Mouse (Mus musculus) liver, embryonic 11.5 days (tissue): ENCODE results near the gene Bglap. TPM values are rescaled to one million over a fixed set of nuclear protein-coding genes. Genes with fewer than 3 reads are reported as not detected.
"Not testable (repeated sequence)": the region's sequence is repeated elsewhere in the genome, so short reads cannot be mapped to it uniquely, and the experiment has no call there.

Source experiments
- ATAC-seq: fragments of 200-750 bp; cut with Nextera tagmentation; replicated peaks from 2 replicates; pipeline ENCODE4 v1.8.0; 2017; ENCODE audit warnings: moderate number of reproducible peaks, mild to moderate bottlenecking, moderate TSS enrichment, moderate library complexity; ENCODE audit not compliant: low FRiP score
- DNase-seq: peaks from one replicate; pipeline ENCODE4 v3.0.0-alpha.2; 2017; ENCODE audit warnings: low spot score
- H3K27ac ChIP-seq: fragments of 300-500 bp; sonication (generic); 2 replicates; pipeline ENCODE4 v1.5.1; 2014; ENCODE audit warnings: mild to moderate bottlenecking, low read depth, low read length, control low read depth
- H3K27me3 ChIP-seq: fragments of 300-500 bp; sonication (generic); replicated peaks from 2 replicates; pipeline ENCODE4 v1.6.1; 2014; ENCODE audit warnings: low read length, mixed read lengths; ENCODE audit not compliant: control insufficient read depth, insufficient read depth
- H3K36me3 ChIP-seq: fragments of 300-500 bp; sonication (generic); 2 replicates; pipeline ENCODE4 v1.6.1; 2014; ENCODE audit warnings: mild to moderate bottlenecking, low read length, moderate library complexity, mixed read lengths; ENCODE audit not compliant: control insufficient read depth, insufficient read depth
- H3K4me1 ChIP-seq: fragments of 300-500 bp; sonication (generic); replicated peaks from 2 replicates; pipeline ENCODE4 v1.6.1; 2014; ENCODE audit warnings: low read length, mixed read lengths; ENCODE audit not compliant: control insufficient read depth, insufficient read depth
- H3K4me2 ChIP-seq: fragments of 300-500 bp; sonication (generic); 2 replicates; pipeline ENCODE4 v1.6.1; 2014; ENCODE audit warnings: mild to moderate bottlenecking, control low read depth, moderate library complexity
- H3K4me3 ChIP-seq: fragments of 300-500 bp; sonication (generic); 2 replicates; pipeline ENCODE4 v1.5.1; 2014; ENCODE audit warnings: low read depth, low read length, control low read depth
- H3K9ac ChIP-seq: fragments of 300-500 bp; sonication (generic); 2 replicates; pipeline ENCODE4 v1.6.1; 2014; ENCODE audit warnings: low read depth, low read length, control low read depth
- H3K9me3 ChIP-seq: fragments of 300-500 bp; sonication (generic); 2 replicates; pipeline ENCODE4 v1.6.1; 2016; ENCODE audit warnings: low read length, inconsistent platforms, mixed read lengths; ENCODE audit not compliant: control insufficient read depth
- WGBS: fragments of 180-500 bp; shearing (Covaris S2); extraction: QIAGEN DNeasy Blood & Tissue Kit; methylation state at CpG from one replicate; pipeline ENCODE4 v1.1.7; 2014; 5-methylcytosine and 5-hydroxymethylcytosine counted together
- polyA plus RNA-seq: library from polyadenylated mRNA; unstranded; fragments of >200 nt; fragmentation: Nextera tagmentation; extraction: Ambion mirVana; gene quantifications from 2 replicates; pipeline ENCODE4 v1.2.1, GENCODE M21; 2014

The Bglap gene
- polyA plus RNA-seq, 1 experiment from 2014 or later: not detected

DNA sequence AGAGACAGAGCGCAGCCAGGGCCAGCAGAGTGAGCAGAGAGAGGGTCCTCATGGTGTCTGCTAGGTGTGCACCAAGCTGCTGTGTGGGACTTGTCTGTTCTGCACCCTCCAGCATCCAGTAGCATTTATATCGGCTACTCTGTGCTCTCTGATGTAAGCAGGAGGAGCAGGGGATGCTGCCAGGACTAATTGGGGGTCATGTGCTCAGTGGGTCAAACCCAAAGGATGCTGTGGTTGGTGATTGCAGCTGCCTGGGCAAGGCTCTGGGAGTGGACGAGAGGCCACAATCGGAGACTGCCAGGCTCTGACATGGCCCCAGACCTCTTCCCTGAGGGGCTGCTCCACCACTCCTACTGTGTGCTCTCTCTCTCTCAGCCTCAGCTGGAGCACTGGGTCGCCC is 5.7 kb downstream of the Bglap start, which contains the start of gene Bglap2:
Gene Bglap2 (minus strand): TSS at position 101 of the 400 bp plus-strand sequence.
- not testable (repeated sequence) for H3K27me3 ChIP-seq, ATAC-seq, H3K9me3 ChIP-seq, H3K4me2 ChIP-seq, H3K4me1 ChIP-seq, H3K27ac ChIP-seq, H3K9ac ChIP-seq, H3K4me3 ChIP-seq, DNase-seq, H3K36me3 ChIP-seq
- WGBS: 72% methylated on average over 4 of the region's 5 CpGs

DNA sequence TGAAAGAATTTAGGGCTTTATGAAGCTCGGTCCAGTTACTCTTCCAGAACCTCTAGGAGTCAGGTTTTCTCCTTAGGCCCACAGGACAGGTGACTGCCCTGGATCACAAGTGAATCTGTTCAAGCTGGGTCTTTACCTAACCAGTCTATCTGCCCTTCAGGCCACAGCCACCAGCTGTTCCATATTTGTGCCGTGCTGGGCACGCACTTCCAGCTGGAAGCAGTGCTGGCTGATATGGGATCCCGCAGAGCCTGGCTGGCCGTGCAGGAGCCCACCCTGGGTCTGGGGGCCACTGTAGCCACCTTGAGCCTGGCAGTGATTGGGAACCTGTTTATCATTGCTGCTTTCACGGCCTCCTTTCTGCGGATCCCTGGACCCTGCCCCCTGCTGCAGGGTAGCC is 7.6 kb downstream of the Bglap start:
- peak overlapping the region; percentile 31; the same call in 1 of the 2 replicates for H3K4me2 ChIP-seq
- DNase-seq, H3K9me3 ChIP-seq, H3K4me1 ChIP-seq, H3K4me3 ChIP-seq, ATAC-seq, H3K27me3 ChIP-seq, H3K36me3 ChIP-seq, H3K9ac ChIP-seq, H3K27ac ChIP-seq: not testable (repeated sequence)
- 32% methylated on average over 5 of the region's 7 CpGs for WGBS

DNA sequence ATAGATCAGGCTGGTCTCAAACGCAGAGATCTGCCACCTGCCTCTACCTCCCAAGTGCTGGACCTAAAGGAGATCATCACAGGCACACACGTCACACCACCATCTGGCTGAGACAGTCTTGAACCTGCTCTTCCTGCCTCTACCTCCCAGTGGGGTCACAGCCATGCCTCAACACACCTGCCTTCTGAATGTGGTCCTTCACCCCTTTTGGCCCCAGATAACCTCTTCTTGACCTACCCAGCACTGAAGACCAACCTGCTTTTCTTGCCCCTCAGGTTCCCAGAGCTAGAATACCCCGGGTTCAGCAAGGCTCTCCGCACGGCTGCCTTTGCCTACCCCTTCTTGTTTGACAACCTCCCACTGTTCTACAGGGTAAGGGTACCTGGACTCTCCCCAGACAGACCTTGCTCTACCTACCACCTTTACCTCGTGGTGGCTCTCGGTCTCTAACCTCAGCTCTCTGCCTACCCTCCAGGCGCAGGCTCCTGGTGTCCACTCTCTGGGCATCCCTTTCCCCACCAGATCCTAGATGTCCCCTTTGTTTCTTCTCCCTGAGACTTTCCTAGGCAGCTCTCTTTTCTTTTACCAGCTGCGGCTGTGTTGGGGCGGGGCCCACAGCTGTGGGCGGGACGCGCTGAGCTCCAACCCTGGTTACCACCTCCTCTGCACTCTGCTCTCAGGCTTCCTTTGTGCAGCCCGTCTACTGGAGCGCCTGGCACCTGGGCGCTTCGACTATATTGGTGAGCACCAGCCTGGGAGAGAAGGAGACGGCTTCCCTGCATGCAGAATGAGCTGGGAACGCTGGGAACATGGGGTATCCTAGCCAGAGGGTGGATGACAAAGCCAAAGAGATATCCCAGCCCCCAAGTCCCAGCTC is 8.3 kb downstream of the Bglap start:
- H3K27me3 ChIP-seq, H3K9ac ChIP-seq, H3K9me3 ChIP-seq, H3K36me3 ChIP-seq, H3K4me1 ChIP-seq, H3K27ac ChIP-seq, H3K4me3 ChIP-seq, DNase-seq: not testable (repeated sequence)
- 11% methylated on average over 18 of the region's 19 CpGs for WGBS
- H3K4me2 ChIP-seq: peak overlapping the region; percentile 31
- peak; percentile 91 for ATAC-seq

DNA sequence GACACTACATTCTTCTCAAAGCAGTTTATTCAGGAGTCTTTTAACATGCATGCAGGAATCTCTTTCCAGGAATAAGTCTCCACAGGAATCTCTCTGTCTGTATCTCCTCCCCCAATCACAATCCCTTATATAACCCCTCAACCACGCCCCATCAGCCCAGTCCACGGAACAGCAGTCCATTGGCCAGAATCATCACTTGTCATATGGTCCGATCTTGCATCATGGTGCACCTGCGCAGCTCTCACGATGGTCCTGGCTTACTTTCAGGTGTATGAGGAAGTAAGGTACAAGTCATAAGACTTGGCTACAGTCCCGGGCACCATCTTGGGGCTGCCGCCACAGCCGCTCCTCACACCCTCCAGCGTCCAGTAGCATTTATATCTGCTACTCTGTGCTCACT is 11.6 kb downstream of the Bglap start, which contains the start of gene Bglap3:
Gene Bglap3 (minus strand): TSS at position 101 of the 400 bp plus-strand sequence.
- 90% methylated on average over 9 of the region's 9 CpGs for WGBS
- ATAC-seq: not testable (repeated sequence)

DNA sequence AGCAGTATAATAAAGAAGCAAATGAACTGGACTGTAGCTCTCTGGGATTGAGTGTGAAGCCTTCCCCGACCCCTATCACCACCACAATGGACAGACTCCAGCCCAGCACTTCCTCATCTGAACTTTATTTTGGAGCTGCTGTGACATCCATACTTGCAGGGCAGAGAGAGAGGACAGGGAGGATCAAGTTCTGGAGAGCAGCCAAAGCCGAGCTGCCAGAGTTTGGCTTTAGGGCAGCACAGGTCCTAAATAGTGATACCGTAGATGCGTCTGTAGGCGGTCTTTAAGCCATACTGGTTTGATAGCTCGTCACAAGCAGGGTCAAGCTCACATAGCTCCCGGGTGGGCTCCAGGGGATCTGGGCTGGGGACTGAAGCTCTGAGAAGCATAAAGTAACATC is 15.8 kb downstream of the Bglap start:
- Histone ChIP-seq H3K4me1 (peaks cover 13% of the 10 kb centered on the region), H3K27me3 (peaks cover 21% of the 10 kb centered on the region)
- not testable (repeated sequence) for H3K27ac ChIP-seq, H3K4me2 ChIP-seq, H3K9ac ChIP-seq, H3K4me3 ChIP-seq, H3K36me3 ChIP-seq, H3K9me3 ChIP-seq, ATAC-seq, DNase-seq
- 86% methylated on average over 7 of the region's 7 CpGs for WGBS

More for the DNA sequence above, 11.6 kb downstream of the Bglap start, which contains the start of gene Bglap3:
- not testable (repeated sequence) for DNase-seq, H3K27ac ChIP-seq, H3K27me3 ChIP-seq, H3K9me3 ChIP-seq, H3K4me2 ChIP-seq, H3K4me3 ChIP-seq, H3K36me3 ChIP-seq, H3K4me1 ChIP-seq, H3K9ac ChIP-seq

DNA sequence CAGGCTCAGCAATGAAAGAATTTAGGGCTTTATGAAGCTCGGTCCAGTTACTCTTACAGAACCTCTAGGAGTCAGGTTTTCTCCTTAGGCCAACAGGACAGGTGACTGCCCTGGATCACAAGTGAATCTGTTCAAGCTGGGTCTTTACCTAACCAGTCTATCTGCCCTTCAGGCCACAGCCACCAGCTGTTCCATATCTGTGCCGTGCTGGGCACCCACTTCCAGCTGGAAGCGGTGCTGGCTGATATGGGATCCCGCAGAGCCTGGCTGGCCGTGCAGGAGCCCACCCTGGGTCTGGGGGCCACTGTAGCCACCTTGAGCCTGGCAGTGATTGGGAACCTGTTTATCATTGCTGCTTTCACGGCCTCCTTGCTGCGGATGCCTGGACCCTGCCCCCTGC is 16.7 kb downstream of the Bglap start:
- not testable (repeated sequence) for ATAC-seq, H3K4me3 ChIP-seq, H3K9ac ChIP-seq, DNase-seq, H3K27ac ChIP-seq, H3K4me2 ChIP-seq, H3K36me3 ChIP-seq, H3K9me3 ChIP-seq
- Histone ChIP-seq H3K4me1 (peaks cover 23% of the 10 kb centered on the region), H3K27me3 (peaks cover 21% of the 10 kb centered on the region)
- WGBS: 41% methylated on average over 3 of the region's 7 CpGs

DNA sequence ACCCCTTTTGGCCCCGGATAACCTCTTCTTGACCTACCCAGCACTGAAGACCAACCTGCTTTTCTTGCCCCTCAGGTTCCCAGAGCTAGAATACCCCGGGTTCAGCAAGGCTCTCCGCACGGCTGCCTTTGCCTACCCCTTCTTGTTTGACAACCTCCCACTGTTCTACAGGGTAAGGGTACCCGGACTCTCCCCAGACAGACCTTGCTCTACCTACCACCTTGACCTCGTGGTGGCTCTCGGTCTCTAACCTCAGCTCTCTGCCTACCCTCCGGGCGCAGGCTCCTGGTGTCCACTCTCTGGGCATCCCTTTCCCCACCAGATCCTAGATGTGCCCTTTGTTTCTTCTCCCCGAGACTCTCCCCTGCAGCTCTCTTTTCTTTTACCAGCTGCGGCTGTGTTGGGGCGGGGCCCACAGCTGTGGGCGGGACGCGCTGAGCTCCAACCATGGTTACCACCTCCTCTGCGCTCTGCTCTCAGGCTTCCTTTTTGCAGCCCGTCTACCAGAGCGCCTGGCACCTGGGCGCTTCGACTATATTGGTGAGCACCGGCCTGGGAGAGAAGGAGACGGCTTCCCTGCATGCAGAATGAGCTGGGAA is 17.3 kb downstream of the Bglap start:
- 7% methylated on average over 19 of the region's 22 CpGs for WGBS
- not testable (repeated sequence) for DNase-seq, H3K9me3 ChIP-seq, H3K9ac ChIP-seq, H3K27ac ChIP-seq, H3K4me3 ChIP-seq, H3K36me3 ChIP-seq
- peak overlapping the region; percentile 47 for H3K4me2 ChIP-seq
- peaks cover 29% of the 10 kb centered on the region for H3K4me1 ChIP-seq
- ATAC-seq: peak; percentile 42; the same call in 1 of the 2 replicates
- H3K27me3 ChIP-seq: peaks cover 21% of the 10 kb centered on the region

DNA sequence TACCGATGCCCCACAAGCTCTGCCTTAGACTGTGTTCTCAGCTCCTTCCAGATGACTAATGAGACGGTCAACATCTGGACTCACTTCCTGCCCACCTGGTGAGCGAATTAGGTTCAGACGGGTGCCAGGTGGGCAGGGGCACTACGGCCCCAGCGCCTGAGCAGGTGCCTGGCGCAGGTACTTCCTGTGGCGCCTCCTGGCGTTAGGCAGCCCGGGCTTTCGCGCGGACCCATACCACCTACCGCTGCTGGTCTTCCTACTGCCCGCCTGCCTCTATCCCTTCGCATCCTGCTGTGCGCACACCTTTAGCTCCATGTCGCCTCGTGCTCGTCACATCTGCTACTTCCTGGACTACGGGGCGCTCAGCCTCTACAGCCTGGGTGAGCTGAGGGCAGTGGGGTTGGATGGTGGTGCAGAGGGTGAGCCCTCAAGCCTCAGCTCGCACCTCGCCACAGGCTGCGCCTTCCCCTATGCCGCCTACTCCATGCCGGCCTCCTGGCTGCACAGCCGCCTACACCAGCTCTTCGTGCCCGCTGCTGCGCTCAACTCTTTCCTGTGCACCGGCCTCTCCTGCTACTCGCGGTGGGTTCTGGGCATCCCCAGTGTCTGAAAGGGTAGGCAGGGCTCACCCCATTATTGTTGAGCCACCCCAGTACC is 18.4 kb downstream of the Bglap start:
- Histone ChIP-seq H3K9ac (no peak overlapping the region), H3K27me3 (peaks cover 21% of the 10 kb centered on the region), H3K27ac (no peak overlapping the region), H3K9me3 (0 out of 2 replicates have a peak, but pooled peaks cover 3% of the 10 kb centered on the region), H3K4me1 (peaks cover 36% of the 10 kb centered on the region), H3K4me3 (no peak overlapping the region), H3K36me3 (peaks cover 12% of the 10 kb centered on the region), H3K4me2 (no peak overlapping the region; the same call in 1 of the 2 replicates)
- no peak for ATAC-seq
- WGBS: 32% methylated on average over 34 of the region's 34 CpGs
- DNase-seq: no peak
